ENCODE assay signal across 20 mouse cellular contexts in the genomic region with DNA sequence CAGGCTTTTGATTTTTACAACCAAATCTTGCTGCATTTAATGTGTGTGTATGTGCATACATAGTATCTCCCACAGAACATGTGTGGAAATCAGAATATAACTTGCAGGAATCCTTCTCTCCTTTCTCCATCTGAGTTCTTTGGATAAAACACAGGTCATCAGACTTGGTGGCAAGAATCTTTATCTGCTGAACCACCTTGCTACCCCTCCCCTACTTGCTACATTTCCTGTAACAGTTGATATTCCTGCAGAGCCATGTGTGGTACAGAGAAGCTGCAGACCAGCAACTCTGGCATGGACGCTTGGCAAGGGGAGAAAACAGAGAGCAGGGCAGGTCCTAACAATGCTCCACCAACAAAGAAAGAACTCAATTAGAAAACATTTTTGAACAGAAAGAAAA. TPM values are rescaled to one million over a fixed set of nuclear protein-coding genes. Genes with fewer than 3 reads are reported as not detected.
DNase-seq lines count a peak whose midpoint lies in the region; ATAC-seq and TF ChIP-seq lines count a peak whose summit lies in the region.
"Had no signal": no experiment of that assay in that cellular context is flagged by ENCODE, and none has a peak within 500 bp of the region (broad histone marks: within the 10 kb centered on the region; RNA-seq: fewer than 3 reads in every experiment).

No protein-coding gene starts in this region.

- H3K9me3 ChIP-seq in liver, embryonic 13.5 days (replicated peaks): no peaks in the 10 kb centered on the region
- H3K9me3 ChIP-seq in liver, postnatal 0 days (ENCODE audit: low read length): no peaks in the 10 kb centered on the region
- H3K9me3 ChIP-seq: embryonic facial prominence, embryonic 10.5 days; forebrain, embryonic 13.5 days; heart, embryonic 12.5 days; hindbrain, embryonic 10.5 days had no signal

- ATAC-seq in common myeloid progenitor, adult 5-6 weeks (replicated peaks; ENCODE audit: low read depth, poor library complexity, severe bottlenecking): 0 out of 2 replicates have a peak, but pooled peaks have one; percentile 42
- ATAC-seq in liver, embryonic 13.5 days (ENCODE audit: low read depth): peak; percentile 86
- peak; percentile 15; the same call in 1 of the 2 replicates for ATAC-seq in liver, postnatal 0 days
- ATAC-seq: forebrain, embryonic 13.5 days; forebrain, postnatal 0 days had no signal

- peak; percentile 52 for DNase-seq in liver, embryonic 13.5 days
- no peak for DNase-seq in liver, postnatal 0 days
- DNase-seq in layer of hippocampus, postnatal 25 days (ENCODE audit: extremely low spot score in 1 of 2, low spot score in 1 of 2): no peak
- DNase-seq in right cerebral cortex, postnatal 14 days: no peak
- no peak for DNase-seq in layer of hippocampus, postnatal 36 days
- no peak for DNase-seq in cerebellum, postnatal 25 days
- DNase-seq: adrenal gland, adult 8-10 months; adrenal gland, postnatal 36 days; cerebellum, adult 11-12 months; cerebellum, adult 9-10 months; cerebellum, postnatal 36 days; forebrain, postnatal 0 days; gastrocnemius, adult 2 months; gastrocnemius, postnatal 25 days had no signal

- TF ChIP-seq EP300 in liver, postnatal 0 days (IDR thresholded peaks at IDR 0.05; ENCODE audit: low read depth): 0 out of 2 replicates have a peak, but pooled peaks have one; percentile 24

- H3K36me3 ChIP-seq in liver, embryonic 13.5 days: no peaks in the 10 kb centered on the region
- no peaks in the 10 kb centered on the region for H3K36me3 ChIP-seq in liver, postnatal 0 days (replicated peaks; ENCODE audit: insufficient read depth, low read length)
- H3K36me3 ChIP-seq: embryonic facial prominence, embryonic 10.5 days; heart, embryonic 12.5 days had no signal

- no peak overlapping the region for H3K27ac ChIP-seq in liver, embryonic 13.5 days
- no peak overlapping the region for H3K27ac ChIP-seq in liver, postnatal 0 days (ENCODE audit: low read depth)
- H3K27ac ChIP-seq: embryonic facial prominence, embryonic 10.5 days; forebrain, embryonic 13.5 days; gastrocnemius, adult 2 months; hindbrain, embryonic 10.5 days; hindbrain, embryonic 14.5 days had no signal

- peaks cover 6% of the 10 kb centered on the region for H3K4me1 ChIP-seq in liver, embryonic 13.5 days (replicated peaks)
- no peaks in the 10 kb centered on the region for H3K4me1 ChIP-seq in liver, postnatal 0 days (ENCODE audit: insufficient read depth)
- H3K4me1 ChIP-seq: embryonic facial prominence, embryonic 10.5 days; forebrain, embryonic 13.5 days; heart, embryonic 12.5 days; hindbrain, embryonic 10.5 days had no signal

- no peak overlapping the region for H3K4me3 ChIP-seq in liver, embryonic 13.5 days (replicated peaks)
- no peak overlapping the region for H3K4me3 ChIP-seq in liver, postnatal 0 days (ENCODE audit: low read depth, low read length)
- H3K4me3 ChIP-seq: embryonic facial prominence, embryonic 10.5 days; forebrain, embryonic 13.5 days; gastrocnemius, adult 2 months; heart, embryonic 12.5 days; hindbrain, embryonic 10.5 days had no signal

- H3K4me2 ChIP-seq in liver, embryonic 13.5 days: no peak overlapping the region
- H3K4me2 ChIP-seq in liver, postnatal 0 days (ENCODE audit: low read depth, low read length): no peak overlapping the region
- H3K4me2 ChIP-seq: forebrain, embryonic 13.5 days; heart, embryonic 12.5 days; hindbrain, embryonic 14.5 days had no signal

- H3K9ac ChIP-seq in liver, embryonic 13.5 days: no peak overlapping the region
- H3K9ac ChIP-seq in liver, postnatal 0 days (replicated peaks): no peak overlapping the region
- H3K9ac ChIP-seq: forebrain, embryonic 13.5 days; forebrain, postnatal 0 days; heart, embryonic 12.5 days; hindbrain, embryonic 14.5 days had no signal

- 8% methylated on average over 1 of the region's 1 CpGs for WGBS in liver, embryonic 13.5 days (ENCODE audit: insufficient replicate concordance)
- WGBS in liver, postnatal 0 days (ENCODE audit: insufficient replicate concordance): 55% methylated on average over 1 of the region's 1 CpGs

- no peak for TF ChIP-seq CTCF in liver, postnatal 0 days (IDR thresholded peaks at IDR 0.05; ENCODE audit: low read depth)

- H3K27me3 ChIP-seq in liver, embryonic 13.5 days: no peaks in the 10 kb centered on the region
- no peaks in the 10 kb centered on the region for H3K27me3 ChIP-seq in liver, postnatal 0 days (ENCODE audit: insufficient read depth, low read length)
- H3K27me3 ChIP-seq: forebrain, embryonic 13.5 days; heart, embryonic 12.5 days had no signal

RNA-seq across cellular contexts. Expression of a gene that starts 52.4 kb away (rescaled TPM):
- 4.8 and 7.0 TPM in 2 replicates for total RNA-seq in common myeloid progenitor, adult 5-6 weeks (2017)
- polyA plus RNA-seq in liver, embryonic 13.5 days (2015; fragmentation: Nextera tagmentation; extraction: Ambion mirVana): 3.3 and 4.3 TPM in 2 replicates
- 1.1 and 1.2 TPM in 2 replicates for polyA plus RNA-seq in liver, postnatal 0 days (2015; fragmentation: Nextera tagmentation; extraction: Ambion mirVana)
- 1 to 10 TPM; 8.1 to 9.8 TPM for total RNA-seq in layer of hippocampus, postnatal 25 days (2021)
- total RNA-seq in layer of hippocampus, postnatal 36 days (2021): 1 to 10 TPM; 7.6 to 7.7 TPM

Comparison
In these comparisons a context has a peak if more than half of its experiments do, and no peak if none do; other contexts are left out.
1. ATAC-seq: peak in every context shown above with its lines; median percentile 86 in liver, embryonic 13.5 days; 42 in common myeloid progenitor, adult 5-6 weeks; 15 in liver, postnatal 0 days.